Mouse (Mus musculus): ENCODE measurements around the gene Tmigd3.

The Tmigd3 gene

DNA sequence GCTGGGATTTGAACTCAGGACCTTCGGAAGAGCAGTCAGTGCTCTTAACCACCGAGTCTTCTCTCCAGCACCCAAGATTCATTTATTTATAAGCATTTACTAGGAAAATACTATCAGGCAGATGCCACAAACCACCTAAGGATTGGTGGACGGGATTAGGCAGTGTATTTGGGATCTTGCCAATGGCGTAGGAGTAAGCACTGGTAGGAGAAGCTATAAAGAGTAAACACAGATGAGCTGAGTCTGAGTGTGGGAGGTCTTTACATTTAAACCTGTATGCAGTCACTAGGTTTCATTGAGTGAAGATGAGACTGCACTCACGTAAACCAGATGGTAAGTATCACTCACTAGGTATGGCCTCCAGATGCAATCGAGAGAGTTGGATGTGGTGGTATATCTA, 63.2 kb downstream of the Tmigd3 start:
- no peak for DNase-seq (ENCODE audit: low spot score)

DNA sequence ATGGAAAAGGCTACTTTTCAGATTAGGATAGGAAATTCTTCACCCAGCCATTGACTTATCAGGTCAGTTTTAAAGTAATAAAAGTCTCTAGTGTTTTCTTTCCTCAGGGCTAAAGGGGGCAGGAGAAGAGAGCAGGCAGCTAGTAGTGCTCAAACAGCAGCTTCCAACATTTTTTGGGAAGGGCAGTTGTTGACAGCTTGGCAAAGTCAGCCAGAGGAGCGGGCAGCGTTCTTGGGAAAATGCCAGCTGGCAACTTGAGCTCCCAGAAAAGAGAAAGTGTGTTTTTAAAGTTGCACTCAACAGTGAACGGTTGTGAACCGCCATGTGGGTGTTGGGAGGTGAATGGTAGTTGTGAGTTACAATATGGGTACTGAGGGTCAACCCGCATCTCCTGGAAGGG, 64.3 kb downstream of the Tmigd3 start:
- peak; percentile 31 for DNase-seq (ENCODE audit: low spot score)

- DNase-seq (ENCODE audit: low spot score) = no peak
Observed at GRCm38 (mm10) chr3:105936111-105936510, 65.4 kb downstream of the Tmigd3 start.

DNA sequence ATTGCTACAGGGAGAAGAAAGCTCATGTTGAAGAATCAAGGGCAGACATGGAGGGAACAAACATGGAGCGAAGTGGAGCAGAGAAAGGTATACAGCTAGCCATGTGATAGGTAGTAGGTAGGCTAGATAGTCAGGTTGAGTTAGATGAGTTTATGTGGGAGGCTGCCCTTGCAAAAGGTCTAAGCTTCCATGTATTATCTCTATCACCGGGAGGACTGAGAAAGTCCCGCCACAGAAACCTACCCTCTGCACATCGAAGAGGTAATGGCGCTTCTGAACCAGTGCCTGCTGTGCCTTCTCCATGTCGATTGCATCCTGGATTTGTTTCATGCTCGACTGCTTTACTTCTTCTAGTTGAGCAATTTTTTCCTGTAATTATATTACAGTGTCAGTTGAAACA, 80.6 kb downstream of the Tmigd3 start:
- no peak for DNase-seq (ENCODE audit: low spot score)

- no peak for DNase-seq (ENCODE audit: low spot score)
Observed at GRCm38 (mm10) chr3:105957235-105957634, 86.5 kb downstream of the Tmigd3 start.

- DNase-seq (ENCODE audit: low spot score) = no peak
Observed at GRCm38 (mm10) chr3:105958204-105958603, 87.5 kb downstream of the Tmigd3 start.

- DNase-seq (ENCODE audit: low spot score) = peak; percentile 93
Observed at GRCm38 (mm10) chr3:105958974-105959580, 88.4 kb downstream of the Tmigd3 start, which contains the start of gene Wdr77. Wdr77 (plus strand) TSS chr3:105959369.

DNA sequence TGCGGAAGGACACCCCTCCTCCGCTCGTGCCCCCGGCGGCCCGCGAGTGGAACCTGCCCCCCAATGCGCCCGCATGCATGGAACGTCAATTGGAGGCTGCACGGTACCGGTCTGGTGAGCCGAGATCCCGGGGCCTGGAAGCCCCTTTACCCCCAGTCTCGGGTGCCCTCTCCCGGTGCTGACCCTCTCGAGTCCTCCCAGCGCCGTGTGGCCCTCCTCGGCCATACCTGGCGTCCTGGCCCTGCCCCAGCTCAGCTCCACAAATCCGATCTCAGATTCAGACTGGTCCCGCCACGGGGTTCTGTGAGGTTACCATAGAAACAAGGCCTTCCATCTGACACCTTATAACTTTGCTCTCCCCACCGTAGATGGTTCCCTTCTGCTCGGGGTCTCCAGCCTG, 88.9 kb downstream of the Tmigd3 start:
- DNase-seq (ENCODE audit: low spot score) = no peak

- no peak for DNase-seq (ENCODE audit: low spot score)
Observed at GRCm38 (mm10) chr3:105959999-105960398, 89.3 kb downstream of the Tmigd3 start, which contains the start of gene Atp5f1. Atp5f1 (minus strand) TSS chr3:105960099.

GRCm38 (mm10) chr3:105960700-105961099, 90.0 kb downstream of the Tmigd3 start:
- no peak for DNase-seq (ENCODE audit: low spot score)

DNA sequence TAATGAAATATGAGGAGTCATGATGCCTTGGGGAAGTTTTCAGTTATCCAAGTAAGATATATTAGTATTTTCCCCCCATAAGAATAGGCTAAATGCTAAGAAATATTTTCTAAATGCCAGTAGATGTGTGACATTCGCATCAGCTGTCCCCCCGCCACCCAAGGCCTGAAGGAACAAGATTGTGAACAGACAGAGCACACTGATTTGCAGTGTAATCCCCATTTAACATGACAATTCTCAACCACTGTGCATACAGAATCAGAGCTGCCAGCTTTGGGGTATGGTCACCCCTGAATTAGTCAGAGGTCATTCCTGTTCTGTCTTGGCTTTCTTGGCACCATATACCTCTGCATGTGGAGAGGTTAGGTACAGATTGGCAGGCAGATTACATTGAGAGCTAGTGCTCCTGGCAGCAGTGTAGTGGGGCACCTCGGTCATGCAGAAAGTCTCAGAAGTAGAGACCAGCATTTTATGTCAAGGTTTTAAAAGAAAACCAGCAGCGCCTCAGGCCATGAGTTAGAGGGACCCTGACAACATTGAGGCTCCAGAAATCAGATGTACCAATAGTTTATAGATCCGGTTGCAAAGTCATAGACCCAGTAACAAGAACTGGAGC, 101.2 kb downstream of the Tmigd3 start:
- DNase-seq (ENCODE audit: low spot score) = no peak

DNA sequence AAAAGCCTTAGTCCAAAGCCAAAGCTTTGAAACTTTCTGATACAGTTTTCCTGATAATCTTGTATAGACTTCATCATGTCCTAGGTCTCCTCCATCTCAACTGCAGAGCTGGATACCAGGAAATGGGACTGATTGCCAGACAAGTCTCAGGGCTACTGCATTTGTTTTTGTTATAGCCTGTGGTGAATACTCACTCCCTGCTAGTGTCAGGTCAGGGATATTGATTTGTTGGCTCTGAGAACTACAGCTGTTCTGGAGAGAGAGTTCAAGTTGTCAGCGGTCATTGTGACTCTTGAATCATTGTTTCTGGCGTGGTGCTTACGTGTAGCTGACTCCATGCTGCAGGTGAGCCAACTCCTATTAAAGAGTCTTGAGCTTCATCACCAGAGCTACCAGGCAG, 102.7 kb downstream of the Tmigd3 start, which contains the start of gene Ovgp1:
Gene Ovgp1, plus strand, starts transcription at position 301 of the 400 bp plus-strand sequence.
- DNase-seq (ENCODE audit: low spot score) = no peak
